Mouse (Mus musculus) hindbrain, embryonic 10.5 days (tissue): Measurements from ENCODE around the gene Prl4a1. TPM values are rescaled to one million over a fixed set of nuclear protein-coding genes. Genes with fewer than 3 reads are reported as not detected.
"Not testable (repeated sequence)": the region's sequence is repeated elsewhere in the genome, so short reads cannot be mapped to it uniquely, and the experiment has no call there.

Source experiments
- DNase-seq: peaks from one replicate; pipeline ENCODE4 v3.0.0-alpha.2; 2017; ENCODE audit warnings: low spot score
- H3K27ac ChIP-seq: fragments of 300-500 bp; sonication (generic); 2 replicates; pipeline ENCODE4 v1.5.1; 2016; ENCODE audit warnings: mild to moderate bottlenecking, moderate library complexity
- H3K27me3 ChIP-seq: fragments of 300-500 bp; sonication (generic); 2 replicates; pipeline ENCODE4 v1.6.1; 2016; ENCODE audit warnings: mild to moderate bottlenecking; ENCODE audit not compliant: poor library complexity, insufficient read depth, severe bottlenecking
- H3K36me3 ChIP-seq: fragments of 300-500 bp; sonication (generic); 2 replicates; pipeline ENCODE4 v1.6.1; 2016; ENCODE audit warnings: mild to moderate bottlenecking, moderate library complexity
- H3K4me1 ChIP-seq: fragments of 300-500 bp; sonication (generic); replicated peaks from 2 replicates; pipeline ENCODE4 v1.6.1; 2016; ENCODE audit warnings: mild to moderate bottlenecking
- H3K4me3 ChIP-seq: fragments of 300-500 bp; sonication (generic); 2 replicates; pipeline ENCODE4 v1.5.1; 2016; ENCODE audit warnings: mild to moderate bottlenecking, moderate library complexity
- H3K9me3 ChIP-seq: fragments of 300-500 bp; sonication (generic); 2 replicates; pipeline ENCODE4 v1.6.1; 2016; ENCODE audit warnings: mild to moderate bottlenecking, moderate library complexity
- WGBS: fragments of 180-500 bp; shearing (Covaris S2); methylation state at CpG from one replicate; pipeline ENCODE4 v1.1.7; 2016; 5-methylcytosine and 5-hydroxymethylcytosine counted together
- polyA plus RNA-seq: library from polyadenylated mRNA; unstranded; fragments of >200 nt; fragmentation: Nextera tagmentation; extraction: Ambion mirVana; gene quantifications from 2 replicates; pipeline ENCODE4 v1.2.1, GENCODE M21; 2016

Gene Prl4a1
- not detected in 2 replicates for polyA plus RNA-seq

GRCm38 (mm10) chr13:28015912-28016311 is at the start of gene Prl4a1:
Gene Prl4a1, plus strand, starts transcription at chr13:28016212.
- Histone ChIP-seq H3K27ac (no peak within 1 kb of the TSS), H3K27me3 (no peaks in the 10 kb centered on the region), H3K36me3 (no peaks in the 10 kb centered on the region), H3K9me3 (0 out of 2 replicates have a peak, but pooled peaks cover 2% of the 10 kb centered on the region), H3K4me1 (no peaks in the 10 kb centered on the region), H3K4me3 (no peak within 1 kb of the TSS)
- WGBS = 91% methylated on average over 3 of the region's 3 CpGs
- no peak for DNase-seq

- no peaks in the 10 kb centered on the region for H3K9me3 ChIP-seq
- no peaks in the 10 kb centered on the region for H3K36me3 ChIP-seq
- 79% methylated on average over 1 of the region's 1 CpGs for WGBS
- H3K27ac ChIP-seq = no peak overlapping the region
- H3K4me3 ChIP-seq = no peak overlapping the region
- no peak for DNase-seq
- H3K27me3 ChIP-seq = no peaks in the 10 kb centered on the region
- no peaks in the 10 kb centered on the region for H3K4me1 ChIP-seq
Measured at GRCm38 (mm10) chr13:27972931-27973330, 43.1 kb upstream of the Prl4a1 start.

DNA sequence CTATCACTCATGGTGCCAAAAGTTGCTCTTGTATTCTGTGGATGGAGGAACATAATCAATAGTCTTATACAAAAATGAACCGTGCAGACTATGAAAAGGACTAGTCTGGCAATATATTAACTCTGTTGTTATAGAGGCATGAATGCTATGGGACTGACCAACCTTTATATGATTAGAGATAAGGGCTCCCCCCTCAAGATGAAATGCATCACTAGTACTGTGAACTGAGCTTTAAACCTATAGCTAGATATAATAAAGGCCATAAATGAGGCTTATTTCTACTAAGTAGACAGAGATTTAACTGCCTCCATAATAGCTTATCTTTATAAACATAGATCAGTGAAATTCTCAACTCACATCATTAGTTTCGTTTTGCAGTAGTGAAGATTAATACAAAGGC is 41.7 kb upstream of the Prl4a1 start:
- not testable (repeated sequence) for H3K27ac ChIP-seq, H3K4me3 ChIP-seq, DNase-seq, H3K36me3 ChIP-seq, H3K27me3 ChIP-seq, H3K4me1 ChIP-seq, H3K9me3 ChIP-seq
- WGBS = 82% methylated on average over 2 of the region's 2 CpGs

GRCm38 (mm10) chr13:27977646-27978045 is 38.4 kb upstream of the Prl4a1 start:
- no peak overlapping the region for H3K27ac ChIP-seq
- no peak for DNase-seq
- 88% methylated on average over 2 of the region's 2 CpGs for WGBS

GRCm38 (mm10) chr13:27996557-27996956 is 19.5 kb upstream of the Prl4a1 start:
- not testable (repeated sequence) for H3K27ac ChIP-seq, H3K27me3 ChIP-seq, DNase-seq, H3K4me3 ChIP-seq, H3K36me3 ChIP-seq, H3K4me1 ChIP-seq, H3K9me3 ChIP-seq
- 81% methylated on average over 3 of the region's 3 CpGs for WGBS

More at GRCm38 (mm10) chr13:27977646-27978045, 38.4 kb upstream of the Prl4a1 start:
- no peaks in the 10 kb centered on the region for H3K4me1 ChIP-seq
- H3K36me3 ChIP-seq = no peaks in the 10 kb centered on the region
- no peak overlapping the region for H3K4me3 ChIP-seq
- no peaks in the 10 kb centered on the region for H3K27me3 ChIP-seq
- no peaks in the 10 kb centered on the region for H3K9me3 ChIP-seq

DNA sequence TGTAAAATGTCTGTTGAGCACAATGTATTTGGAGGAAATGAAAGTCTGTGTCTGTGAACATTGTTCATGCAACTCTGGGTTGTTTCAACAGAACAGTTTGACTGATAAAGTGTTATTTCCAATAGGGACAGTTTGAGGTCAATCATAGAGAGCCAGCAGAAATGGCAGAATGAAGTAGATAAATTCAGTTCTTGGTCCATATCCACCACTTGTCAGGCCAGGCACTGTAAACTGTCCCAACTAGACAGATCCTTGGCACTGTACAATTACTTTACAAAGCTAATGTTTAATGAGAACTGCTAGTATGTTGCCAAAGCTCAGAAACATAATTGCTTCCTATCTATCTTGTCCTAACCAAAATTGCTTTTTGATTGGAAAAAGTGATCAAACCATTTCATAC is 13.3 kb downstream of the Prl4a1 start:
- Histone ChIP-seq H3K27ac (no peak overlapping the region), H3K4me3 (no peak overlapping the region), H3K27me3 (no peaks in the 10 kb centered on the region), H3K4me1 (no peaks in the 10 kb centered on the region), H3K36me3 (no peaks in the 10 kb centered on the region), H3K9me3 (no peaks in the 10 kb centered on the region)
- no peak for DNase-seq

DNA sequence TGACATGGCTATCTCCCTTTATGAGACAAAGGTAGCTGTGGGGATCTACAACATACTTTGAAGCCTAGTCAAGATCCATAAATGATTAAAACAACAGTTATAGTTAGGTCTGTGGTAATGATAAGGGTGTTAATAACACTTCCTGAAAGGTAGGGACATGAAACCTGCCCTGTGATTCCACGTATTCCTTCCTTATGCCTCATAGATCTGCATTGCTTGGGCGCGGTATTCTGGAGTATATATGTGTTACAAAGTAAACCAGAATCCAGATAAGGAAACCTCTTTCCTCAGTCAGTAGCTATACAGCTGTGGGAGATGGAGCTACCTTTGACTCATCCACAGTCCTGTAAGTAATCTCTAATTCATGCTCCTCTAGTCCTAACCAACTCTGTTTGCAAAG is 53.3 kb downstream of the Prl4a1 start:
- 91% methylated on average over 3 of the region's 3 CpGs for WGBS
- no peak for DNase-seq
- Histone ChIP-seq H3K4me1 (no peaks in the 10 kb centered on the region), H3K9me3 (no peaks in the 10 kb centered on the region), H3K4me3 (no peak overlapping the region), H3K27ac (no peak overlapping the region), H3K27me3 (no peaks in the 10 kb centered on the region), H3K36me3 (no peaks in the 10 kb centered on the region)

Other genes with a start within 250 kb of the Prl4a1 start
- not detected in 2 replicates for gene Prl7c1, start 235.4 kb upstream of the Prl4a1 start, polyA plus RNA-seq
- not detected in 2 replicates for gene Prl2a1, start 214.6 kb upstream of the Prl4a1 start, polyA plus RNA-seq
- gene Prl2c1, start 166.9 kb upstream of the Prl4a1 start, polyA plus RNA-seq = not detected in 2 replicates
- gene Prl5a1, start 126.3 kb downstream of the Prl4a1 start, polyA plus RNA-seq = not detected in 2 replicates
- 1.8 and 3.1 TPM in 2 replicates for gene Gm11361, start 241.3 kb downstream of the Prl4a1 start, polyA plus RNA-seq